Mouse (Mus musculus): ENCODE data around the gene Esd.

GRCm38 (mm10) chr14:74735471-74735870 is 3.4 kb downstream of the Esd start:
- no peak for TF ChIP-seq POLR2A (IDR thresholded peaks at IDR 0.05; ENCODE audit: low read depth, low read length)
- TF ChIP-seq CTCF (conservative IDR thresholded peaks at IDR 0.05; ENCODE audit: insufficient read depth, insufficient read length, low read depth, low read length): no peak

Measured in kidney, adult 2 months (tissue).